Mouse (Mus musculus) thymus, adult 2 months (tissue): ENCODE data around the gene Tspan32. TPM values are rescaled to one million over a fixed set of nuclear protein-coding genes. Genes with fewer than 3 reads are reported as not detected.

Experiments
- DNase-seq: peaks from one replicate; pipeline ENCODE4 v3.0.0; 2021
- H3K27ac ChIP-seq: fragments of 200-500 bp; 2 replicates; pipeline ENCODE4 v1.5.1; 2012; ENCODE audit warnings: low read length, control low read depth; ENCODE audit not compliant: control insufficient read depth, insufficient read depth
- H3K27me3 ChIP-seq: fragments of 200-500 bp; 2 replicates; pipeline ENCODE4 v1.6.1; 2012; ENCODE audit warnings: mild to moderate bottlenecking, low read length, moderate library complexity, mixed read lengths; ENCODE audit not compliant: control insufficient read depth, insufficient read depth
- H3K36me3 ChIP-seq: fragments of 200-500 bp; 2 replicates; pipeline ENCODE4 v1.6.1; 2012; ENCODE audit warnings: mild to moderate bottlenecking, low read length, moderate library complexity; ENCODE audit not compliant: control insufficient read depth, insufficient read depth
- H3K4me1 ChIP-seq: fragments of 200-500 bp; replicated peaks from 2 replicates; pipeline ENCODE4 v1.6.1; 2012; ENCODE audit warnings: low read length; ENCODE audit not compliant: control insufficient read depth, insufficient read depth
- H3K4me3 ChIP-seq: fragments of 200-500 bp; 2 replicates; pipeline ENCODE4 v1.5.1; 2012; ENCODE audit warnings: mild to moderate bottlenecking, low read length, control low read depth, moderate library complexity; ENCODE audit not compliant: control insufficient read depth, insufficient read depth
- CTCF ChIP-seq: fragments of 200-500 bp; IDR thresholded peaks from 2 replicates; pipeline ENCODE4 v1.5.1; 2012; ENCODE audit warnings: mild to moderate bottlenecking, control low read depth, low read length, moderate library complexity, borderline replicate concordance; ENCODE audit not compliant: control insufficient read depth, poor library complexity, insufficient read depth; ENCODE audit errors: extremely low read depth
- POLR2A ChIP-seq: fragments of 200-500 bp; IDR thresholded peaks from 2 replicates; pipeline ENCODE4 v1.6.1; 2012; ENCODE audit warnings: mild to moderate bottlenecking, low read length, control low read depth, moderate library complexity; ENCODE audit not compliant: control insufficient read depth, poor library complexity, insufficient read depth; ENCODE audit errors: extremely low read depth
- WGBS: fragments of 180-500 bp; shearing (Covaris S2); methylation state at CpG from one replicate; pipeline ENCODE4 v1.1.7; 2018; 5-methylcytosine and 5-hydroxymethylcytosine counted together
- polyA plus RNA-seq: library from polyadenylated mRNA; depleted of rRNA; stranded (reverse); fragments of >200 nt; gene quantifications from 2 replicates; pipeline ENCODE4 v1.2.3, GENCODE M21; 2012

Tspan32 gene
- polyA plus RNA-seq, 1 experiment, result 92.3 TPM

- no peak for DNase-seq
- no peak within 1 kb of the TSS for H3K27ac ChIP-seq
These were observed 35.9 kb upstream of the Tspan32 start, which contains the start of gene Ascl2 for GRCm38 (mm10) chr7:142968809-142969511. TSS of gene Ascl2 (minus strand) at chr7:142969264.

GRCm38 (mm10) chr7:142981908-142982307 is 22.9 kb upstream of the Tspan32 start:
- Histone ChIP-seq H3K4me1 (no peaks in the 10 kb centered on the region), H3K4me3 (no peak overlapping the region), H3K36me3 (no peaks in the 10 kb centered on the region), H3K27ac (no peak overlapping the region), H3K27me3 (no peaks in the 10 kb centered on the region)
- 66% methylated on average over 4 of the region's 4 CpGs for WGBS
- DNase-seq, result no peak
- TF ChIP-seq POLR2A, result no peak
- no peak for TF ChIP-seq CTCF

More at GRCm38 (mm10) chr7:142968809-142969511, 35.9 kb upstream of the Tspan32 start, which contains the start of gene Ascl2:
- TF ChIP-seq POLR2A, result no peak
- TF ChIP-seq CTCF, result no peak
- Histone ChIP-seq H3K27me3 (peaks cover 7% of the 10 kb centered on the region; the same call in 1 of the 2 replicates), H3K4me1 (no peaks in the 10 kb centered on the region), H3K36me3 (no peaks in the 10 kb centered on the region), H3K4me3 (no peak within 1 kb of the TSS)
- 7% methylated on average over 51 of the region's 51 CpGs for WGBS

GRCm38 (mm10) chr7:142985146-142985545 is 19.7 kb upstream of the Tspan32 start:
- H3K36me3 ChIP-seq, result no peaks in the 10 kb centered on the region
- no peaks in the 10 kb centered on the region for H3K27me3 ChIP-seq
- H3K4me3 ChIP-seq, result no peak overlapping the region
- H3K4me1 ChIP-seq, result no peaks in the 10 kb centered on the region
- DNase-seq, result no peak
- no peak for TF ChIP-seq CTCF
- no peak for TF ChIP-seq POLR2A
- no peak overlapping the region for H3K27ac ChIP-seq
- 95% methylated on average over 4 of the region's 4 CpGs for WGBS

DNA sequence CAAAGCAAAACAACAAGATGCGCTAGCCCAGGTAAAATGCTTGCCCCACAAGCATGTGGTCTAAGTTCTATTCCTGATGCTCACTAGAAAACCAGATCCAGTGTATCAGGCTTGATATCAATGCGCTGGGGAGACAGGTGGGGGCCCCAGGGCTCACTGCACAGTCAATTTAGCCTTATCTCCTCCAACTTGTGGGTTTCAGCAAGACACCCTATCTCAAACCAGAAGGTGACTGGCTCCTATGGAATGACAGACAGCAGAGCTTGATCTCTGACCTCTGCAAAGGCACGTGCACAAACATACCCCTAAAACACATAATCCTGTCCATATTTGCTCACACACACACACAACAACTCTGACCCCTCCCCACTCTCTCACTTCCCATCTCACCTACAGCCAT is 17.1 kb upstream of the Tspan32 start:
- no peak overlapping the region for H3K4me3 ChIP-seq
- no peaks in the 10 kb centered on the region for H3K27me3 ChIP-seq
- WGBS, result 94% methylated on average over 3 of the region's 3 CpGs
- no peak overlapping the region for H3K27ac ChIP-seq
- no peaks in the 10 kb centered on the region for H3K4me1 ChIP-seq
- no peak for DNase-seq
- TF ChIP-seq POLR2A, result no peak
- TF ChIP-seq CTCF, result no peak
- H3K36me3 ChIP-seq, result no peaks in the 10 kb centered on the region

DNA sequence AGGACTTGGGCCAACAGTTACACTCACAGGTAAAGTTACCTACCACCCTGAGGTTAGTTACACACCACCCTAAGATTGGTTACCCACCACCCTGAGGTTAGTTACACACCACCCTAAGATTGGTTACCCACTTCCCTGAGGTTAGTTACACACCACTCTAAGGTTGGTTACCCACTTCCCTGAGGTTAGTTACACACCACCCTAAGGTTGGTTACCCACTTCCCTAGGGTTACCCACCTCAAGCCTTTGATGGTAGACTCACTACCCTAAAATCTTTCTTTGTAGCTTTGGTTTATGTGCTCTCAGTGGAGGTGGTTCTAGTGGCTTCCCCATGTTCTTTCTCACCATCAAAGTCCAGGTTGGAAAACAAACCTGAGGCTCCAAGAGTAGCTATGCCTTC is 9.8 kb upstream of the Tspan32 start:
- Histone ChIP-seq H3K27me3 (no peaks in the 10 kb centered on the region), H3K36me3 (no peaks in the 10 kb centered on the region), H3K4me3 (no peak overlapping the region), H3K27ac (no peak overlapping the region), H3K4me1 (no peaks in the 10 kb centered on the region)
- no peak for DNase-seq
- TF ChIP-seq CTCF (no peak), POLR2A (no peak)

- Histone ChIP-seq H3K36me3 (no peaks in the 10 kb centered on the region), H3K4me3 (no peak overlapping the region), H3K27ac (no peak overlapping the region), H3K4me1 (no peaks in the 10 kb centered on the region), H3K27me3 (no peaks in the 10 kb centered on the region)
- TF ChIP-seq CTCF, result no peak
- TF ChIP-seq POLR2A, result no peak
- DNase-seq, result no peak
- 92% methylated on average over 3 of the region's 3 CpGs for WGBS
These were observed 9.1 kb upstream of the Tspan32 start for GRCm38 (mm10) chr7:142995630-142996338.
